Mouse (Mus musculus): Measurements from ENCODE around the gene Angptl8.
A peak's percentile ranks its signal among the peaks of the same experiment; 100 is the strongest.

The Angptl8 gene

DNA sequence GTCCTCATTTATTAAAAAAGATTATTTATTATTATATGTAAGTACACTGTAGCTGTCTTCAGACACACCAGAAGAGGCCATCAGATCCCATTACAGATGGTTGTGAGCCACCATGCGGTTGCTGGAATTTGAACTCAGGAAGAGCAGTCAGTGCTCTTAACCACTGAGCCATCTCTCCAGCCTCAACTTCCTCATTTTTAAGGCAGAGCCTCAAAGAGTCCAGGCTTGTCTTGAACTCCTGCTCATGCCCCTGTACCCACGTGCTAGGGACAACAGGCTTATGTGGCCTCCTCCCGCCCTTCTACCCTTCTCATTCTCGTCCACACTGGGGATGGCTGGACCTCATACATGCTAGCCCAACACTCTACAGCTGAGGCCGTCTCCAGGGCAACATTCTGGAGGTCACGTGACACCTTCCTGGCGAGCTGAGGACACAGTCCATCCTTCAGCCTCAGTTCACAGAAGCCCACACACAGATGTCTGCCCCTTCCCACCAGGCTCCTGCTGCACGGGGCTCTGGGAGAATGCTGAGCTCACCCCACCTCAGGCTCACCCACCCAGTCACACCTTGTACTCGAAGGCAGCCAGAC, 18.5 kb upstream of the Angptl8 start:
- no peak for DNase-seq

- peak; percentile 43 for DNase-seq
Measured at GRCm38 (mm10) chr9:21818125-21818524, 17.2 kb upstream of the Angptl8 start.

GRCm38 (mm10) chr9:21818561-21818960, 16.7 kb upstream of the Angptl8 start:
- no peak for DNase-seq

DNA sequence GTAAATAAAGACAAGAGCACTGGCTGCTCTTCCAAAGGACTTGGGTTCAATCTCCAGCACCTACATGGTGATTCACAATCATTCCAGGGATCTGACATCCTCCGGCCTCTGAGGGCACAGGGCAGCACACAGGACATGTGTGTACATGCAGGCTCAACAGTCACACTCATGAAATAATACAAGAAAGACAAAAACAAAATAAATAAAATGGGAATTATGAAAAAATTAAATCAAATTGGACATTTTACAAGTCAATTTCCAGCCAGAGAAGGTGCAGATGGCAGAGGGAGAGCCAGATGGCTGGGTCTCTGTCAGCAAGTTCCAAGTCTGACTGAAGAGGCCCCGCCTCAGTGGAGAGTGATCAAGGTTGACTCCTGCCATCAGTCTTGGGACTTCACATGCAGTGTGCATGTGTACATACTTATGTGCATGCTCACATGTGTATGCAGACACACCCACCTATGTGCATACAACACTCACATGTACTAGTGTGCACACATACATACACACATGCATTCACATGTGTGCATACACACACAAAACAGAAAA, 16.1 kb upstream of the Angptl8 start:
- no peak for DNase-seq

DNA sequence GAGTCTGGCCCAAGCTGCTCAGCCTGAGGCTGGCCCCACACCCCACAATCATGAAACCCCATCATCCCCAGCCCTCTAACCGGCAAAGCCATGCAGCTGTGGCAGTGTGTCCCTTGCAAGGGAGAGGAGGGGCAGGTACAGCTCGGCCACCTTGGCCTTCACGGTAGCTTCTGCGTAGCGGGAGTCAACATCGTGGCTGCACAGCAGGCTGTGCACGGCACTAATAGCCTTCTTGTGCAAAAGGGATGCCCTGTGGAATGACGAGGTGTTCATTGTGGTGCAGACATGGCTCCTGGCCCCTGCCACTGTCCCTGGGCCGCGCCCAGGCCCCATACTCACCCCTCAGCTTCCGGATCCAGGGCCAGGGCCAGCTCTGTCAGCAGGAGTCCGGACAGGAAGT, 15.1 kb upstream of the Angptl8 start:
- no peak for DNase-seq

- no peak for DNase-seq
Measured at GRCm38 (mm10) chr9:21822686-21823085, 12.6 kb upstream of the Angptl8 start.

- no peak for DNase-seq
Measured at GRCm38 (mm10) chr9:21823957-21824356, 11.4 kb upstream of the Angptl8 start.

DNA sequence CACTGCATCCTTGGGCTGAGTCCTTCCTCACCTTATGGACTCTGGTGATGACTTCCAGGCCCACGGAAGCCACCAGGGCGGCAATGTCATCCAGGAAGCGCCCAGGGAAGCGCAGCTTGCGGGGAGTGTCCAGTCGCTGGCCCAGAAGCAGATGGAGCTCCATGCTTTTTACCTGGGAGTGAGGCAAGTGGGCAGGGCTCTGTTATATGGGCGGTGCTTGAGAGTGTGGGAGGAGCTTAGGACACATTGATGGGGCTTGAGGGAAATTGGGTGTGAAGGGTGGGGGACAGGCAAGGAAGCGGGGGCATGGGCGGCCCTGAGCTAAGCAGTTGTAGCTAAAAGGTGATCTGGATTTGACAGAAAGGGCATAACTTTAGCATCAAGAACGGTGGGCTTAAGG, 10.9 kb upstream of the Angptl8 start:
- no peak for DNase-seq

GRCm38 (mm10) chr9:21829834-21830460, 5.4 kb upstream of the Angptl8 start:
- no peak for DNase-seq

GRCm38 (mm10) chr9:21830461-21830850, 4.9 kb upstream of the Angptl8 start:
- DNase-seq = no peak

- peak; percentile 76 for DNase-seq
Measured at GRCm38 (mm10) chr9:21830936-21831335, 4.4 kb upstream of the Angptl8 start.

- DNase-seq = no peak
Measured at GRCm38 (mm10) chr9:21831558-21832240, 3.6 kb upstream of the Angptl8 start.

GRCm38 (mm10) chr9:21837690-21838089, 2.4 kb downstream of the Angptl8 start:
- no peak for DNase-seq

DNA sequence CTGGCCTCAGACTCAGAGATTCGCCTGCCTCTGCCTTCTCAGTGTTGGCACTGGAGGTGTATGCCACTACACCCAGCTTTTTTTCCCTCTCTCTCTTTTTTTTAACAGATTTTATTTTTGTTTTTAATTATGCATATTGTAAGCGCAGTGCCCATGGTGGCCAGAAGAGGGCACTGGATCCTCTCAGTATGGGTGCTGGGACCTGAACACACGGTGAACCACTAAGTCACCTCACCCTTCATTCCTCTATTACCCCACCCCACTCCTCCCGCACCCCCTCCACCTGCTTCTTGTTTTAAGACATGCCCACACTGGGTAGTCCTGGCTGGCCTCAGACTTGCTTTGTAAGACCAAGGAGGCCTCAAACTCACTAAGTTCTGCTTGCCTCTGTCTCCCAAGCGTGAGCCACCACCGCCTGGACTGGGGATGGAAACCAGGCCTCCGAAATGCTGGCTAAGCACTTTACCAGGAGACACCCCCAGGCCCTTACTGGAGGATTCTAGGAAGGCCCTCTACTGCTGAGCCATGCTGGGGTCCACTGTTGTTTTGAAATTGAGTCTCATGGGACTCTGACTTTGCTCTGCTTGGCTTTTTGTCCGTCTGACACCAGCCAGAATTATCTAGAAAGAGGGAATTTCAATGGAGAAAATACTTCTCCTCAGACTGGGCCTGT, 4.9 kb downstream of the Angptl8 start:
- DNase-seq = peak; percentile 74

DNA sequence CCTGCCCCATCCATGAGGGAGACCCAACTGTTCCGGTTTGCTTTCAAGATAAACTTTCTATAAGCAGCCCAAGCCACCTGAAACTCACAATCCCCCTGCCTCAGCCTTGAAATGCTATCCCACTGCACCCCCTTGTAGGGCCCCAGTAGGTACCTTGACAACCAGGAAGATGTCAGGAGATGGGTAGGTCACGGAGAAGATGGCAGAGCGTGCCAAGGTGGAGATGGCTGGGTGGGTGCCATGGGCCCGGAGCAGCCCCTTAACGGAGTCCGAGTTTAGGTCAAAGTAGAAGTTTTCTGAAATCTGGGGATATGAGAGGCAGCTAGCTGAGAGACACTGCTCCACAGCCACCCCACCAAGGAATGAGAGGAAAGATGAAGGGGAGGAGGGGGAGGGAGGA, 6.0 kb downstream of the Angptl8 start:
- no peak for DNase-seq

DNA sequence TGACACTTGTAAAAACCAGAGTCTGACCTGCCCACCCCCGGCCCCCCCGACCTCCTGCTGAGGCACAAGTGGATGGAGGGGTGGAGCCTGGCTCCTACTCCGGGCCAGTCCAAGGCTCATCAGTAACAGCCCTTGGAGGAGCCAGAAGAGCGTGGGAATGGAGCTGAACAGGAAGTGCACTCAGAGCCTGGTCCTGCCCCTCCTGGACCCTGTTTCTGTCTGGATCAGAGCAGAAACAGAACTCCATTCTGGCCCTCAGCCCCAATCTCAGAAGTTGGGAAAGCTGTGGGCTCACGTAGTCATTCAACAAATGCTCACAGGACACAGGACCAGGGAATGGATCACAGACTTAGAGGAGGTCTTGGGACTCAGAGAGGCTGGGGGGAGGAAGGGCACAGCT, 7.1 kb downstream of the Angptl8 start:
- DNase-seq = peak; percentile 76

DNA sequence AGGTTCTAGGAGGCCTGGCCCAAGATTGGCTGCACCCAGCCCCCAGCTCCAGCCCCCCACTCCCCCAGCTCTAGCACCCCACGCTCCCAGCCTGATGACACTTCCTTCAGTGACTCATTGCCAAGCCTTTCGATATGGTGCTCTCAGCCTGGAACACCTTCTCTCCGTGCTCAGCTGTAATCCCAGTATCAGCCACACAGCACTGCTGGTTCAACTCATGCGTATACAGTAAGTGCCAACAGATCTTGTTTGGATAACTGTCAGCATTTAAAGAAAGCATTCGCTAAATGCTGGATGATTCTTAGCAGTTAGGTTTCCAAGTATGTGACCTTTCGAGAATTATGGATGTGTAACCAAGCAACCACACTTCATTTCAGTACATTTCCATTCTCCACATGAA, 7.8 kb downstream of the Angptl8 start:
- no peak for DNase-seq

DNA sequence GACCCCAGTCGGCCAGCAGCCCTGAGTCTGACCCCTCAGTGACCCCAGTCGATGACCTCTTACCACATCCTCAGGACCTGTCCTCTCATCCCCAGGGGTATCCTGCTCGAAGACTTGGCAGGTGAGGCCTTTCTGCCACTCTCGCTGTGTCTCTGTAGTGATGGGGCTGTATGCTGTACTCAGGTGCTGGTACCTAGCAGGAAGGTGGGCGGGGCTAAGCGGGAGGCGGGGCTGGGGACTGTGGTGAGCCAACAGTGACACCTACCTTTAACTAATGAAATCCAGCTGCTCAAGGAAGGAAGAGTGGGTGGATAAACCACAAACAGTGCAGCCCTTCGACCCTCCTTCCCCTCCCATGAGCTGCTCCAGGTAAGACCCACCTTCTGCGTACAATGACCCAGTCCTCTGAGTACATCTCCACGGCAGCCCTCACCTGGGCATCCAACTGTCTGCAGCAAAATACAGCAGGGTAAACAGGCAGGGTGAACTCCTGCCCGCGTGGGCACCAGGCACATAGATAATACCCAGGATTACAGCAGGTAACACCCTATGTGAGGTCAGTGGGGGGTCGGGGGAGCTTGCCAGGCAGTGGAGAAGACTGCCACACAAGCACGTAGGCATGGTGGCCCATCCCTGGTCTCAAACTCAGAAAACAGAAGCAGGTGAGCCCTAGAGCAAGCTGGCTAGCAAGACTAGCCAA, 10.2 kb downstream of the Angptl8 start:
- DNase-seq = peak; percentile 76

- DNase-seq = peak; percentile 85
Measured at GRCm38 (mm10) chr9:21846755-21847341, 11.5 kb downstream of the Angptl8 start.

GRCm38 (mm10) chr9:21847425-21847824, 12.1 kb downstream of the Angptl8 start:
- DNase-seq = no peak

GRCm38 (mm10) chr9:21847926-21848325, 12.6 kb downstream of the Angptl8 start:
- no peak for DNase-seq

Data from kidney, postnatal 10 days (tissue).